Mouse (Mus musculus) ES-CJ7 (cell line): ENCODE measurements around the gene Rps27rt.
A peak's percentile ranks its signal among the peaks of the same experiment; 100 is the strongest.

Source experiments
- DNase-seq: peaks from one replicate; pipeline ENCODE4 v3.0.0; 2011; ENCODE audit warnings: low read depth, low spot score

Gene Rps27rt

DNA sequence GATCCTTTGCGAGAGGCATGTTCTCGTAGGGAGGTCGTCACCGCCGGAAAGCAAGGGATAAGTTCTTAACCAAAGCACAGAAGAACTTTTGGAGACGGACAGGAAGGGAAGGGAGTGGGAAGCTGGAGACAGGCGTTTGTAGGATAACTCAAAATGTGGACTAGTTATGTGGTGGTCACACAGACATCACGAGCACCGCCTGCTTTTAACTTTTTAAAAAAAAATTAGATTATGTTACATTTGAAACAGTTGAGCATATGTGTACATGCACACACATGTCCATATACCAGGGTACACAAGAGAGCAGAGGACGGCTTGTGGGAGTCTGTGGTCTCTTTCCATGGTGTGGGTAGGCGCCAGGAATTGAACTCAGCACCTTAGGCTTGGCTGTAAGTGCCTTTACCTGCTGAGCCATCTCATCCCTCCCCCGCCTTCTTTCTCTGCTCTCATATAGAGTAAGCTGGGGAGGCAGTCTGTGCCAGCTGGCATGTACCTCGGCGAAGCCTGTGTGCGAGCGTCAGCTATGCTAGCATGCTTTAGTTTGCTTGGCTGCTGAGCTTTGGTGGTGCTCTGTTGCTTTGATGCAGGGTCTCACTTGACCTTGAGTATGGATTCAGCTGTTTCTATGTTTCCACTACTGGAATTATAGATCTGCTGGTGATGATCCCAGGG lies at the start of gene Rps27rt:
Gene Rps27rt (minus strand): TSS at position 51 of the 672 bp plus-strand sequence.
- DNase-seq, result no peak

GRCm38 (mm10) chr9:115031046-115031445 lies 48.5 kb upstream of the Rps27rt start:
- DNase-seq, result peak; percentile 71

DNA sequence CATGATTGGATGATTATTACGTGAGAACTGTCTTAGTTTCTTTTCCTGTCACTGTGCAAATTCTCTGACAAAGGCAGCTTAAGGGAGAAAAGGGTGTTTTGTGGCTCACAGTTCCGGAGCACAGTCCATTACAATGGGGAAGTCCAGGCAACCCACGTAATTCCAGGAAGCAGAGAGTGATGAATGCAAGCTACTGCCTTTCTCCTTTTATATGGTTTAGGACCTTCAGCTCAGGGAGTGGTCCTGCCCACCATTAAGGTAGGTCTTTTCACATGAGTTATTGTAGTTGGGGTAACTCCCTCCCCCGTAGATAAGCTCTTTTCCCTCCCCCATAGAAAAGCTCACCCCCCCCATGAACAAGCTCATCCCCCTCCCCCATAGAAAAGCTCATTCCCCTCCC lies 48.0 kb upstream of the Rps27rt start:
- DNase-seq, result peak; percentile 89

GRCm38 (mm10) chr9:115029307-115029706 lies 46.8 kb upstream of the Rps27rt start:
- DNase-seq, result peak; percentile 84

DNA sequence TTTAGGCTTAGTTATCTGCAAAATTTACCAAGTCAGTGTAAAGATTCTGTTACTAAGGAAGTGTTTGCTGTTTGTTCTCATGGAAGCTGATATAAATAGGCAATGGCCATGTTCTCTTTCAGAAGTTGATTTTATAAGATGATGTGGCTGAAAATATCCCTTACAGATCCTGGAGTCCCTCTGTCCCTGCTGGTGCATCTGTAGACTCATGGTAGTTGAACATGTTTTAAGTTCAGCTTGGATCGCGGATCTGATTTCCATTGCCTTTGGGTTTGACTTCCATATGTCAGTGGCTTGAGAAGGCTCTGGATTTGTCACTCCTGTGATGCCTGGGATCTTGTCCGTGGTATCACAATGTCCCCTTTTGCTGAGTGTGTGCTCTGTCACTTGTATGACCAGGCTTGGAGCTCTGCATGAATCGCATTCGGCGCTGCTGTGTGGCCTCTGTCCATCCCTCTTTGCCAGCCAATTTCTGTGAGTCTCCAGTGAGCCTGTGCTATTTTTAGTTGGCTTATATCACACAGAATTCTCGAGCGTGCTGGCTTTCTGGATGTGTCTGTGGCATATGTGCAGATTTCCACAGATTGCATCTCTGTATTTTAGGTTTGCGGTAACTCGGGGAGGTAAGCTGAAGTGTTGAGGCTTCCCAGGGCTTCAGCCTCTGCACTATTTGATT lies 41.3 kb upstream of the Rps27rt start:
- no peak for DNase-seq

DNA sequence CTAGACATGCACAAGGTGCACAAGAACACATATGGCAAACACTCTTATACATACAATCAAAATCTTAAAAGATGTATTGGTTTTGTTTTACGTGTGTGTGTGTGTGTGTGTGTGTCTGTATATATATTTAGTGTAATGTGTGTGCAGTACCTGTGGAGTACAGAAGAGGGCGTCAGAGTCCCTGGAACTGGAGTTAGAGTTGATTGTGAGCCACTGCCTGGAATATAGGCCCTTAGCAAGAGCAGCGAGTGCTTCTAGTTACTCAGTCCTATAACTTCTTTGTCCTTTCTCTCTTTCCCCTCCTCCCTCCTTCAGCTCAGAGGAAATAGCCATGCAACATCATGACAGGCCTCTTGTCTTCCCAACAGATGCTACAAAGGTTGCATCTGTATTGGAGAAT lies 40.6 kb upstream of the Rps27rt start:
- DNase-seq, result peak; percentile 48

DNA sequence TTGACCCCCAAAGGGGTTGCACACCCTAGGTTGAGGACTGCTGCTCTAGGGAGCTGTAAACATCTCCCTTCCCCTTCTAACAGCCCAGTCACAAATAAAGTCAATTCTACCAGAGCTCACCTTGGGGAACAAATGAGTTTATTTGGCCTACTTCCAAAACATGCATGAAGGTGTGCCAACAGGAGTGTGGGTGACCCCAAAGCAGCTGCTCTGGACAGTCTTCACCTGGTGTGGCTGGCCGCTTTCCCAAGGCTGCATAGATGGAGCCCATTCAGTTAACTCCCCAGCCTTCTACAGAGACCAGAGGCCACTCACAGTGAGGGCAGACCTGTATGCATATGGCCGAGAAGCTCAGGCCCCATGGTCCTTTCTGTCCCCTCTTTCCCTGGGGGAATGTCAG lies 38.9 kb upstream of the Rps27rt start:
- no peak for DNase-seq

GRCm38 (mm10) chr9:115020141-115020540 lies 37.6 kb upstream of the Rps27rt start:
- no peak for DNase-seq

GRCm38 (mm10) chr9:115012367-115012766 lies 29.8 kb upstream of the Rps27rt start:
- no peak for DNase-seq

DNA sequence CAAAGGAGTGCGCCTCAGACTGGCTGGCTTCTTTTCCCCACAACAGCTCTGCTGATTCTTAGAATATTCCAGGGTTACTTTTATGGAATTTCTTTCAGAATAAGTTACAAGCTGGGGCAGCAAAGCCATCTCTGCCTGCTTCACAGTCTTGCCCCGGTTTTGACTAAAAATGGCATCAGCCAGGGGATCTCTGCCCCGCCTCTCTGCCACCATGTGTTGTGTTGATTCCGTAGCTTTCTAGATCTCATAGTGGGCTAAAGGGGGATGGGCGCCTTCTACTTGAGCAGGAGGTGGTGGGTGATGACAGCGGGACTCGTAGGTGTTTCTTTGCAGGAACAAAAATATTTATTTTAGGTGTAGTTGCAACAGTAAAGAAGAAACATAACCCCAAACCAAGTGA lies 25.7 kb upstream of the Rps27rt start:
- DNase-seq, result no peak

DNA sequence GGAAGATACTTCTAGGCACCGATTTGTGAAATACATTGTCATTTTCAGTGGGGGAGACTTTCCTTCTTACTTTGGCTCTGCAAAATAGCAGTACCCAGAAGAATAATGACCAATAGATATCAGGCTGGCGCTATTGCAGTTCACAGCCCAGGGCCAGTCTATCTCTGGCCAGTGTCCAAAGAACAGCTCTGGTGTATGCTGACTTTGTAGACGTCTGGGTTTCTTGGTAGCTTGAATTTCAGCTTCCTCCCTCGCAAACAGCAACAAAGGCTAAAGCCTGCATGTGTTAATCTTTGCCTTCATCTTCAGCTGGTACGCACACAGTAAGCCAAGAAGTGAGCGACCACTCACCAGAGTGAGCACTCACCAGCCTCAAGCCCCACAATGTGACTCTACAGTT lies 25.2 kb upstream of the Rps27rt start:
- DNase-seq, result no peak

DNA sequence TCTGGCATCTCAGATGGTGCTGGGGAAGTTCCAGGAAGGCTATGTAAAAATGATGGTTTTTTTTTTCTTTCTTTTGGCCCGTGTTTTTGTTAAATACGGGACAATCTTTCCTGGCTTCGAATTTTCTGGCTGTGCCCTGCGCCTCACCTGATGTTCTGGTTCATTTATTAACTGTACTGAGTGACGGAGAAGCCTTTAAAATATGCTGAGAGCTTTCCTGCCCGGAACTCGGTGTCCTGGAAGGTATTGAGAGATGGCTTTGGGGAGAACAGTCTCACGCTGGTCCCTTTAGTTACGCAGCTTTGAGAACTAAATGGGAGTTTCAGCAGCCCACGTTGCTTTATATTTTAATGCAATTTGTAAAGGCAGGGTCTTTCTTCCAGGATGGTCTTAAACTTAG lies 22.9 kb upstream of the Rps27rt start:
- no peak for DNase-seq

DNA sequence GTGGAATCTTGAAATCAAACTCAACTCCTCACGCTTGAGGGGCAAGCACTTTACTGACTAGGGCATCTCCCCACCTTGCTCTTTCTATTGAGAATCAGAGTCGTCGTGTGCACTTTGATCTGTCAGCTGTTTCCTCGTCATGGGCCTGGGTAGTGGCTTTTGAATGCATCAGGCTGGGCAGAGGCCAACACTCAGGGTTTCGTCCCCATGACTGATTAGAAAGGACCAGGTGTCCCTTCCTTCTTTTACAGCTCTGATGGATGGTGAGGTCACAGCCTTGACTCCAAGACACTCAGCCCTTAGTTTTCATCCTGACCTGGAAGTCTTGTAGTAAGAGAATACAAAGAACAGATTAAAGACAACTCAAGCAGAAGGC lies 17.2 kb upstream of the Rps27rt start:
- DNase-seq, result no peak

- DNase-seq, result no peak
These were observed 16.7 kb upstream of the Rps27rt start for GRCm38 (mm10) chr9:114999010-114999770.

DNA sequence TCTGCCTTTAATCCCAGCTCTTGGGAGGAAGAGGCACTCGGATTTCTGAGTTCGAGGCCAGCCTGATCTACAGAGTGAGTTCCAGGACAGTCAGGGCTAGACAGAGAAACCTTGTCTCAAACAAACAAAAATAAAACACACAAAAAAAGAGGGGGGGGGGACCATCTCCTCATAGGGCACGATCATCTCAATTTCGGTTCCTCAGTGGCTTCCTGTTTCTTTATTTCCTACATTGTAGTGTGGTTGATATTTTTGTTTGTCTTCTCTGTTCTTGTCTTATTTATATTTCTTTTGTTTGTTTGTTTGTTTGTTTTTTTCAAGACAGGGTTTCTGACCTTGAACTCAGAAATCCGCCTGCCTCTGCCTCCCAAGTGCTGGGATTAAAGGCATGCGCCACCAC lies 13.9 kb upstream of the Rps27rt start:
- no peak for DNase-seq

DNA sequence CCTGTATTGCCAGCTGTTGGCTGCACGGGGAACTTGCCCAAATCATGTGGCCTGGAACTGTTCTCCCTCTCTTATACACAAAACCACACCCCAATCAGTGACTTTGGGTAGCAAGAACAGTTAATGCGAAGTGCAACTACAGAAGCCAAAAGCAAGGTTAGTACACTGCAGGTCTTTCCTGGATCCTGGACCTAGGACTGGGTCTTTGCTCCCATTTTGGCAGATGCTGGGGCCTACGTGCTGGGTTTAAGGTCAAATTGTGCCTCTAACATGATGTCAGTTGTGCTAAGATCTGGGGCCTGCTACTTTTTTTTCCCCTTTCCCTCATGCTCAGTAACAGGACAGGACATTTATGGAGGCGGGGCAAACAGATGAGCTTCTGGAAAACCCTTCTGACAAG lies 13.2 kb upstream of the Rps27rt start:
- DNase-seq, result no peak

- no peak for DNase-seq
These were observed 12.7 kb upstream of the Rps27rt start for GRCm38 (mm10) chr9:114995250-114995649.

GRCm38 (mm10) chr9:114992528-114992927 lies 10.0 kb upstream of the Rps27rt start:
- DNase-seq, result peak; percentile 52

DNA sequence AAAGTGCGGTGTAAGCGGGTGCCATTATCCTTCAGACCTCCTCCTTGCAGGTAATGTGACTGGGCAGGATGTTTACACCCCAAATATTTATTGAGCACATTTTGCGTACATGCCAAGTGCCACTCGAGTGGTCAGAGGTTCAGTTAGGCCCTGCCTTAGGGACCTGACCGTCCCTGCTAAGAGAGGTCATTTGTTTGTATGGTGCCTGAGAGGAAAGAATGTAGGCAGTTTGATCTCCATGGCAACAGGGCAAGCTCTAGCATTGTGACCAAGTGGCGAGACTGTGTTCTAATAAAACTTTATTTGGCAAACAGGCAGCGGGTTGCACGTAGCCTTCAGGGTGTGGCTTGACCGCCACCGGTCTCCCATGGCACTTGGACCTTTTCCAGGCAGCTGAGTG lies 7.9 kb upstream of the Rps27rt start:
- peak; percentile 68 for DNase-seq

GRCm38 (mm10) chr9:114988610-114989327 lies 6.2 kb upstream of the Rps27rt start:
- DNase-seq, result no peak

- no peak for DNase-seq
These were observed 5.5 kb upstream of the Rps27rt start for GRCm38 (mm10) chr9:114988029-114988428.

DNA sequence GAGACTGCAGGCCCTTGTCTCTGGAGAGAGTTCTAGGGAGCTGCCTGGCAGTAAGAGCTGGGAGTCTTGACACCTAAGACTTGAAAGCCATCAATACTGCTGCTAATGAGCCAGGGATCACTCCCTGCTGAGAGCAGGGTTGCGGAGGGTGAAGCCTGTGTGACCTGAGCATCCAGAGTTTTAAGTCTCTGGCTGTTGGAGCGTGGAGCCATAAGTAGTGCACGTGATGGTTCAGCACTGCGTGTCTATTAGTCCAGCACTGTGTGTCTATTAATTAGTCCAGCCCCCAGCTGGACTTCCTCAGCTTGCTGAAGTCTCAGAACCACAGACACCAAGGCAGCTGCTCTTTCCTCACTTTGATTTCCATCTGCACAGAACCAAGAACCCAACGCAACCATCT lies 3.8 kb upstream of the Rps27rt start:
- no peak for DNase-seq
